Mouse (Mus musculus) heart, adult 2 months (tissue): ENCODE results near the gene Hdac9.

Experiments used
- CTCF ChIP-seq: fragments of 200-600 bp; IDR thresholded peaks from 2 replicates; pipeline ENCODE4 v1.8.1; 2022; ENCODE audit warnings: antibody characterized with exemption, mild to moderate bottlenecking, moderate library complexity
- EP300 ChIP-seq: fragments of 200-500 bp; IDR thresholded peaks from 2 replicates; pipeline ENCODE4 v1.6.1; 2011; ENCODE audit warnings: low read depth, low read length, control low read depth; ENCODE audit not compliant: insufficient read depth
- POLR2A ChIP-seq: fragments of 200-500 bp; IDR thresholded peaks from 2 replicates; pipeline ENCODE4 v1.6.1; 2011; ENCODE audit warnings: mild to moderate bottlenecking, low read depth, low read length, control low read depth; ENCODE audit not compliant: insufficient read depth

DNA sequence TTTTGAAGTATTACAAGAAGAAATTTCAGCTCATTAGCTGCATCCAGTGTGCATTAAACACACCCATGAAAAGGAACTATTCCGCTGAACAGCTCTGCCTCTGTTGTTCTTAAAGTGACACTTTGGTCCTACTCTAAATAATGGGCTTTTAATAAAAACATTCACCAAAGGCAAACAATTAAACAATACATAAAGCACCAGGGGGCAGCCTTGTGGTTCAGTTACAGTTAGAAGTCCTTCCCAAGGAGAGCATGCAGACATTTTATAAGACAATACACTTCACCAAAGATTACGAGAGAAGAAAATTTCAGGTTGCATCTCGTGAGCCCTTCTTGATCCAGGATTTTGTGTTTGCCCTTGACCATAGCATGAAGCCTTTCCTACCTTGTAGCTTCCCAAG is 715.4 kb downstream of the Hdac9 start:
- peak; percentile 34 for TF ChIP-seq CTCF
- no peak for TF ChIP-seq POLR2A
- no peak for TF ChIP-seq EP300
